Mouse (Mus musculus): Measurements from ENCODE around the gene Lpp. TPM values are rescaled to one million over a fixed set of nuclear protein-coding genes. Genes with fewer than 3 reads are reported as not detected.

Gene Lpp
- polyA plus RNA-seq, 1 experiment from 2014 or later: 50.0 TPM

- H3K4me3 ChIP-seq: no peak overlapping the region
- no peak overlapping the region for H3K27ac ChIP-seq (ENCODE audit: poor library complexity, severe bottlenecking)
- WGBS: 73% methylated on average over 2 of the region's 2 CpGs
- no peaks in the 10 kb centered on the region for H3K9me3 ChIP-seq (replicated peaks)
- no peak overlapping the region for H3K4me2 ChIP-seq
- no peaks in the 10 kb centered on the region for H3K36me3 ChIP-seq
- no peaks in the 10 kb centered on the region for H3K27me3 ChIP-seq (replicated peaks)
- no peaks in the 10 kb centered on the region for H3K4me1 ChIP-seq (replicated peaks)
- no peak for ATAC-seq (ENCODE audit: insufficient number of reproducible peaks, low FRiP score)
- H3K9ac ChIP-seq: no peak overlapping the region
Measured at GRCm38 (mm10) chr16:24777053-24777452, 383.7 kb downstream of the Lpp start.

- H3K36me3 ChIP-seq: no peaks in the 10 kb centered on the region; the same call in 1 of the 2 replicates
- no peak for ATAC-seq (ENCODE audit: insufficient number of reproducible peaks, low FRiP score)
- no peak overlapping the region for H3K4me3 ChIP-seq
- 65% methylated on average over 8 of the region's 8 CpGs for WGBS
- no peaks in the 10 kb centered on the region for H3K9me3 ChIP-seq (replicated peaks)
- no peak overlapping the region for H3K4me2 ChIP-seq
- H3K9ac ChIP-seq: no peak overlapping the region
- no peaks in the 10 kb centered on the region for H3K27me3 ChIP-seq (replicated peaks)
- H3K4me1 ChIP-seq (replicated peaks): no peaks in the 10 kb centered on the region
- no peak overlapping the region for H3K27ac ChIP-seq (ENCODE audit: poor library complexity, severe bottlenecking)
Measured at GRCm38 (mm10) chr16:24778432-24779274, 385.3 kb downstream of the Lpp start.

GRCm38 (mm10) chr16:24780545-24780944 is 387.2 kb downstream of the Lpp start:
- 74% methylated on average over 7 of the region's 7 CpGs for WGBS
- Histone ChIP-seq H3K9ac (no peak overlapping the region), H3K4me3 (no peak overlapping the region), H3K9me3 (replicated peaks) (no peaks in the 10 kb centered on the region), H3K4me1 (replicated peaks) (no peaks in the 10 kb centered on the region), H3K36me3 (no peaks in the 10 kb centered on the region; the same call in 1 of the 2 replicates), H3K4me2 (no peak overlapping the region), H3K27ac (ENCODE audit: poor library complexity, severe bottlenecking) (no peak overlapping the region), H3K27me3 (replicated peaks) (no peaks in the 10 kb centered on the region)
- ATAC-seq (ENCODE audit: insufficient number of reproducible peaks, low FRiP score): no peak

GRCm38 (mm10) chr16:24781922-24782321 is 388.6 kb downstream of the Lpp start:
- H3K4me1 ChIP-seq (replicated peaks): no peaks in the 10 kb centered on the region
- H3K4me2 ChIP-seq: no peak overlapping the region
- WGBS: 61% methylated on average over 3 of the region's 3 CpGs
- no peak overlapping the region for H3K9ac ChIP-seq
- ATAC-seq (ENCODE audit: insufficient number of reproducible peaks, low FRiP score): no peak
- no peaks in the 10 kb centered on the region; the same call in 1 of the 2 replicates for H3K36me3 ChIP-seq
- no peak overlapping the region for H3K27ac ChIP-seq (ENCODE audit: poor library complexity, severe bottlenecking)
- no peaks in the 10 kb centered on the region for H3K27me3 ChIP-seq (replicated peaks)
- H3K4me3 ChIP-seq: no peak overlapping the region
- H3K9me3 ChIP-seq (replicated peaks): no peaks in the 10 kb centered on the region

- no peaks in the 10 kb centered on the region for H3K27me3 ChIP-seq (replicated peaks)
- H3K9ac ChIP-seq: no peak overlapping the region
- no peak overlapping the region for H3K4me2 ChIP-seq
- peaks cover 5% of the 10 kb centered on the region; the same call in 1 of the 2 replicates for H3K4me1 ChIP-seq (replicated peaks)
- no peaks in the 10 kb centered on the region; the same call in 1 of the 2 replicates for H3K36me3 ChIP-seq
- no peak for ATAC-seq (ENCODE audit: insufficient number of reproducible peaks, low FRiP score)
- no peak overlapping the region for H3K4me3 ChIP-seq
- no peak overlapping the region for H3K27ac ChIP-seq (ENCODE audit: poor library complexity, severe bottlenecking)
- WGBS: 77% methylated on average over 1 of the region's 1 CpGs
- H3K9me3 ChIP-seq (replicated peaks): no peaks in the 10 kb centered on the region
Measured at GRCm38 (mm10) chr16:24785651-24786050, 392.3 kb downstream of the Lpp start.

- no peak overlapping the region for H3K9ac ChIP-seq
- no peak overlapping the region for H3K27ac ChIP-seq (ENCODE audit: poor library complexity, severe bottlenecking)
- 76% methylated on average over 3 of the region's 3 CpGs for WGBS
- peaks cover 5% of the 10 kb centered on the region; the same call in 1 of the 2 replicates for H3K4me1 ChIP-seq (replicated peaks)
- H3K27me3 ChIP-seq (replicated peaks): no peaks in the 10 kb centered on the region
- H3K4me3 ChIP-seq: no peak overlapping the region
- H3K4me2 ChIP-seq: no peak overlapping the region
- H3K9me3 ChIP-seq (replicated peaks): no peaks in the 10 kb centered on the region
- no peaks in the 10 kb centered on the region for H3K36me3 ChIP-seq
- ATAC-seq (ENCODE audit: insufficient number of reproducible peaks, low FRiP score): no peak
Measured at GRCm38 (mm10) chr16:24788973-24789372, 395.7 kb downstream of the Lpp start.

GRCm38 (mm10) chr16:24791387-24791786 is 398.1 kb downstream of the Lpp start:
- Histone ChIP-seq H3K36me3 (no peaks in the 10 kb centered on the region), H3K9me3 (replicated peaks) (no peaks in the 10 kb centered on the region), H3K4me1 (replicated peaks) (peaks cover 5% of the 10 kb centered on the region; the same call in 1 of the 2 replicates), H3K27ac (ENCODE audit: poor library complexity, severe bottlenecking) (no peak overlapping the region), H3K27me3 (replicated peaks) (no peaks in the 10 kb centered on the region), H3K4me2 (no peak overlapping the region), H3K4me3 (no peak overlapping the region), H3K9ac (no peak overlapping the region)
- no peak for ATAC-seq (ENCODE audit: insufficient number of reproducible peaks, low FRiP score)
- 98% methylated on average over 1 of the region's 1 CpGs for WGBS

- Histone ChIP-seq H3K4me2 (no peak overlapping the region), H3K9me3 (replicated peaks) (no peaks in the 10 kb centered on the region), H3K9ac (no peak overlapping the region), H3K4me1 (replicated peaks) (peaks cover 5% of the 10 kb centered on the region; the same call in 1 of the 2 replicates), H3K36me3 (no peaks in the 10 kb centered on the region), H3K4me3 (no peak overlapping the region), H3K27ac (ENCODE audit: poor library complexity, severe bottlenecking) (no peak overlapping the region), H3K27me3 (replicated peaks) (no peaks in the 10 kb centered on the region)
- 88% methylated on average over 4 of the region's 4 CpGs for WGBS
- ATAC-seq (ENCODE audit: insufficient number of reproducible peaks, low FRiP score): no peak
Measured at GRCm38 (mm10) chr16:24791984-24792383, 398.7 kb downstream of the Lpp start.

GRCm38 (mm10) chr16:24792836-24793235 is 399.5 kb downstream of the Lpp start:
- Histone ChIP-seq H3K27me3 (replicated peaks) (no peaks in the 10 kb centered on the region), H3K36me3 (no peaks in the 10 kb centered on the region), H3K9me3 (replicated peaks) (no peaks in the 10 kb centered on the region), H3K4me3 (no peak overlapping the region), H3K9ac (no peak overlapping the region), H3K4me1 (replicated peaks) (peaks cover 5% of the 10 kb centered on the region; the same call in 1 of the 2 replicates), H3K27ac (ENCODE audit: poor library complexity, severe bottlenecking) (no peak overlapping the region), H3K4me2 (no peak overlapping the region)
- no peak for ATAC-seq (ENCODE audit: insufficient number of reproducible peaks, low FRiP score)
- WGBS: 89% methylated on average over 4 of the region's 4 CpGs

GRCm38 (mm10) chr16:24794665-24795064 is 401.4 kb downstream of the Lpp start:
- Histone ChIP-seq H3K4me3 (no peak overlapping the region), H3K27ac (ENCODE audit: poor library complexity, severe bottlenecking) (no peak overlapping the region), H3K36me3 (no peaks in the 10 kb centered on the region), H3K27me3 (replicated peaks) (no peaks in the 10 kb centered on the region), H3K4me1 (replicated peaks) (no peaks in the 10 kb centered on the region), H3K4me2 (no peak overlapping the region), H3K9ac (no peak overlapping the region), H3K9me3 (replicated peaks) (no peaks in the 10 kb centered on the region)
- 75% methylated on average over 2 of the region's 2 CpGs for WGBS
- ATAC-seq (ENCODE audit: insufficient number of reproducible peaks, low FRiP score): no peak

- Histone ChIP-seq H3K36me3 (no peaks in the 10 kb centered on the region), H3K4me3 (no peak overlapping the region), H3K4me2 (no peak overlapping the region), H3K27ac (ENCODE audit: poor library complexity, severe bottlenecking) (no peak overlapping the region), H3K9ac (no peak overlapping the region), H3K9me3 (replicated peaks) (no peaks in the 10 kb centered on the region), H3K4me1 (replicated peaks) (peaks cover 7% of the 10 kb centered on the region; the same call in 1 of the 2 replicates), H3K27me3 (replicated peaks) (no peaks in the 10 kb centered on the region)
- WGBS: 48% methylated on average over 4 of the region's 4 CpGs
- ATAC-seq (ENCODE audit: insufficient number of reproducible peaks, low FRiP score): no peak
Measured at GRCm38 (mm10) chr16:24801355-24801754, 408.0 kb downstream of the Lpp start.

Measured in heart, embryonic 12.5 days (tissue).